Mouse (Mus musculus) liver, embryonic 14.5 days (tissue): ENCODE measurements around the gene Iqca. TPM values are rescaled to one million over a fixed set of nuclear protein-coding genes. Genes with fewer than 3 reads are reported as not detected.

Experiments used
- ATAC-seq: fragments of 200-750 bp; cut with Nextera tagmentation; 2 replicates; pipeline ENCODE4 v1.8.0; 2017; ENCODE audit warnings: moderate number of reproducible peaks, mild to moderate bottlenecking, moderate library complexity; ENCODE audit not compliant: insufficient read depth
- DNase-seq, 3 experiments: peaks; one replicate each; pipeline ENCODE4 v3.0.0-alpha.2; 2012 to 2013; ENCODE audit warnings: low read depth in 3 of 3, low spot score in 3 of 3
- H3K27ac ChIP-seq: fragments of 300-500 bp; sonication (generic); 2 replicates; pipeline ENCODE4 v1.5.1; 2014; ENCODE audit warnings: moderate library complexity, mild to moderate bottlenecking, control low read depth, inconsistent platforms
- H3K27me3 ChIP-seq: fragments of 300-500 bp; sonication (generic); 2 replicates; pipeline ENCODE4 v1.6.1; 2014; ENCODE audit warnings: mild to moderate bottlenecking, low read length, moderate library complexity; ENCODE audit not compliant: control insufficient read depth, insufficient read depth
- H3K36me3 ChIP-seq: fragments of 300-500 bp; sonication (generic); replicated peaks from 2 replicates; pipeline ENCODE4 v1.6.1; 2014; ENCODE audit warnings: low read depth; ENCODE audit not compliant: control insufficient read depth, insufficient read depth
- H3K4me1 ChIP-seq, 2 experiments: fragments of 200-500 bp in 1 of 2; fragments of 300-500 bp in 1 of 2; sonication (generic) in 1 of 2; replicated peaks; 2 replicates each; pipeline ENCODE4 v1.6.1; 2012 to 2014; ENCODE audit warnings: antibody characterized with exemption in 1 of 2, inconsistent platforms in 1 of 2, low read length in 1 of 2; ENCODE audit not compliant: control insufficient read depth in 2 of 2, insufficient read depth in 2 of 2
- H3K4me2 ChIP-seq: fragments of 300-500 bp; sonication (generic); 2 replicates; pipeline ENCODE4 v1.6.1; 2014; ENCODE audit warnings: low read depth, mild to moderate bottlenecking, control low read depth, moderate library complexity
- H3K4me3 ChIP-seq, 2 experiments: fragments of 200-500 bp in 1 of 2; fragments of 300-500 bp in 1 of 2; sonication (generic) in 1 of 2; 2 replicates each; pipeline ENCODE4 v1.5.1; 2012 to 2014; ENCODE audit warnings: low read depth in 2 of 2, low read length in 2 of 2, mild to moderate bottlenecking in 2 of 2, control low read depth in 1 of 2, inconsistent platforms in 1 of 2, moderate library complexity in 1 of 2; ENCODE audit not compliant: insufficient read depth in 1 of 2
- H3K9ac ChIP-seq: fragments of 300-500 bp; sonication (generic); replicated peaks from 2 replicates; pipeline ENCODE4 v1.6.1; 2014; ENCODE audit warnings: mild to moderate bottlenecking, control low read depth, moderate library complexity
- H3K9me3 ChIP-seq: fragments of 300-500 bp; sonication (generic); 2 replicates; pipeline ENCODE4 v1.6.1; 2016; ENCODE audit warnings: low read length, mixed read lengths; ENCODE audit not compliant: control insufficient read depth
- CTCF ChIP-seq: IDR thresholded peaks from 2 replicates; pipeline ENCODE4 v1.5.1; 2016; ENCODE audit warnings: antibody characterized with exemption, low read depth, control low read depth
- EP300 ChIP-seq: IDR thresholded peaks from 2 replicates; pipeline ENCODE4 v1.6.1; 2016; ENCODE audit warnings: antibody characterized with exemption, low read depth
- WGBS: fragments of 180-500 bp; shearing (Covaris S2); extraction: QIAGEN DNeasy Blood & Tissue Kit; methylation state at CpG from one replicate; pipeline ENCODE4 v1.1.7; 2014; ENCODE audit not compliant: insufficient replicate concordance; 5-methylcytosine and 5-hydroxymethylcytosine counted together
- polyA plus RNA-seq, 2 experiments: library from polyadenylated mRNA; depleted of rRNA in 1 of 2; stranded (reverse) in 1 of 2; unstranded in 1 of 2; fragments of >200 nt; fragmentation: Nextera tagmentation in 1 of 2; extraction: Ambion mirVana in 1 of 2; gene quantifications; 2 replicates each; pipeline versions ENCODE4 v1.2.1 to v1.2.3; 2012 to 2014

Iqca gene
- polyA plus RNA-seq, 2 experiments: 0.04 to 0.29 TPM

- WGBS: 46% methylated on average over 3 of the region's 3 CpGs
- no peak overlapping the region for H3K4me3 ChIP-seq
- no peaks in the 10 kb centered on the region for H3K36me3 ChIP-seq
- H3K27me3 ChIP-seq: no peaks in the 10 kb centered on the region
- no peak for DNase-seq
- no peak overlapping the region for H3K9ac ChIP-seq
- no peak overlapping the region for H3K4me2 ChIP-seq
- ATAC-seq: no peak
- H3K27ac ChIP-seq: no peak overlapping the region
- TF ChIP-seq CTCF: no peak
- TF ChIP-seq EP300: no peak
- H3K4me1 ChIP-seq: no peaks in the 10 kb centered on the region
- no peaks in the 10 kb centered on the region for H3K9me3 ChIP-seq
These were observed 144.0 kb downstream of the Iqca start for GRCm38 (mm10) chr1:90009188-90009587.

- Histone ChIP-seq H3K27ac (no peak overlapping the region), H3K4me1 (no peaks in the 10 kb centered on the region), H3K27me3 (no peaks in the 10 kb centered on the region), H3K36me3 (no peaks in the 10 kb centered on the region), H3K9me3 (no peaks in the 10 kb centered on the region), H3K9ac (no peak overlapping the region), H3K4me3 (no peak overlapping the region), H3K4me2 (no peak overlapping the region)
- DNase-seq (no peak), ATAC-seq (no peak)
- TF ChIP-seq EP300 (no peak), CTCF (no peak)
- WGBS: 55% methylated on average over 14 of the region's 14 CpGs
These were observed 146.5 kb downstream of the Iqca start for GRCm38 (mm10) chr1:90006666-90007065.

- TF ChIP-seq EP300: no peak
- no peak for TF ChIP-seq CTCF
- H3K9ac ChIP-seq: no peak overlapping the region
- no peaks in the 10 kb centered on the region for H3K36me3 ChIP-seq
- DNase-seq (no peak), ATAC-seq (no peak)
- WGBS: 41% methylated on average over 5 of the region's 5 CpGs
- no peaks in the 10 kb centered on the region for H3K9me3 ChIP-seq
- no peaks in the 10 kb centered on the region for H3K27me3 ChIP-seq
- no peak overlapping the region for H3K4me2 ChIP-seq
- no peak overlapping the region for H3K4me3 ChIP-seq
- no peak overlapping the region for H3K27ac ChIP-seq
- H3K4me1 ChIP-seq: no peaks in the 10 kb centered on the region
These were observed 152.2 kb downstream of the Iqca start for GRCm38 (mm10) chr1:90000981-90001380.

GRCm38 (mm10) chr1:89999858-90000257 lies 153.3 kb downstream of the Iqca start:
- WGBS: 73% methylated on average over 3 of the region's 3 CpGs
- no peak overlapping the region for H3K9ac ChIP-seq
- DNase-seq: no peak
- no peaks in the 10 kb centered on the region for H3K4me1 ChIP-seq
- no peaks in the 10 kb centered on the region for H3K27me3 ChIP-seq
- H3K4me3 ChIP-seq: no peak overlapping the region
- H3K36me3 ChIP-seq: no peaks in the 10 kb centered on the region
- H3K27ac ChIP-seq: no peak overlapping the region
- no peaks in the 10 kb centered on the region for H3K9me3 ChIP-seq
- no peak overlapping the region for H3K4me2 ChIP-seq
- TF ChIP-seq EP300: no peak
- no peak for TF ChIP-seq CTCF
- ATAC-seq: no peak

GRCm38 (mm10) chr1:89998696-89999095 lies 154.5 kb downstream of the Iqca start:
- H3K4me1 ChIP-seq: no peaks in the 10 kb centered on the region
- no peaks in the 10 kb centered on the region for H3K27me3 ChIP-seq
- no peak overlapping the region for H3K9ac ChIP-seq
- DNase-seq (no peak), ATAC-seq (no peak)
- TF ChIP-seq CTCF (no peak), EP300 (no peak)
- H3K27ac ChIP-seq: no peak overlapping the region
- H3K4me3 ChIP-seq: no peak overlapping the region
- 43% methylated on average over 2 of the region's 2 CpGs for WGBS
- H3K9me3 ChIP-seq: no peaks in the 10 kb centered on the region
- H3K4me2 ChIP-seq: no peak overlapping the region
- no peaks in the 10 kb centered on the region for H3K36me3 ChIP-seq

GRCm38 (mm10) chr1:89998076-89998475 lies 155.1 kb downstream of the Iqca start:
- no peaks in the 10 kb centered on the region for H3K36me3 ChIP-seq
- no peak overlapping the region for H3K9ac ChIP-seq
- TF ChIP-seq CTCF (no peak), EP300 (no peak)
- no peak overlapping the region for H3K27ac ChIP-seq
- no peak overlapping the region for H3K4me2 ChIP-seq
- DNase-seq: no peak
- H3K9me3 ChIP-seq: no peaks in the 10 kb centered on the region
- WGBS: 56% methylated on average over 7 of the region's 7 CpGs
- H3K4me1 ChIP-seq: no peaks in the 10 kb centered on the region
- ATAC-seq: no peak
- peaks cover under 1% of the 10 kb centered on the region; the same call in 1 of the 2 replicates for H3K27me3 ChIP-seq
- H3K4me3 ChIP-seq: no peak overlapping the region
